Mouse (Mus musculus) spleen, adult 2 months (tissue): ENCODE results near the gene Fat3.

Source experiments
- CTCF ChIP-seq: fragments of 200-500 bp; IDR thresholded peaks from 2 replicates; pipeline ENCODE4 v1.5.1; 2011; ENCODE audit warnings: mild to moderate bottlenecking, inconsistent platforms; ENCODE audit not compliant: insufficient read depth, insufficient read length, insufficient replicate concordance; ENCODE audit errors: extremely low read depth
- POLR2A ChIP-seq: fragments of 200-500 bp; IDR thresholded peaks from 2 replicates; pipeline ENCODE4 v1.6.1; 2011; ENCODE audit warnings: low read depth, low read length, inconsistent platforms

GRCm38 (mm10) chr9:16046686-16047085 lies 454.4 kb downstream of the Fat3 start:
- TF ChIP-seq POLR2A (no peak), CTCF (no peak)
